Mouse (Mus musculus) embryo, embryonic 11 days (tissue): Measurements from ENCODE around the gene Dera.
A peak's percentile ranks its signal among the peaks of the same experiment; 100 is the strongest.
"Not testable (repeated sequence)": the region's sequence is repeated elsewhere in the genome, so short reads cannot be mapped to it uniquely, and the experiment has no call there.

ENCODE experiments used
- DNase-seq: peaks from one replicate; pipeline ENCODE4 v3.0.0-alpha.2; 2015

The Dera gene

GRCm38 (mm10) chr6:137754056-137754856 is at the start of gene Dera:
Dera (plus strand) TSS chr6:137754546.
- DNase-seq: peak; percentile 91

GRCm38 (mm10) chr6:137706209-137706608 is 48.1 kb upstream of the Dera start:
- DNase-seq: no peak

DNA sequence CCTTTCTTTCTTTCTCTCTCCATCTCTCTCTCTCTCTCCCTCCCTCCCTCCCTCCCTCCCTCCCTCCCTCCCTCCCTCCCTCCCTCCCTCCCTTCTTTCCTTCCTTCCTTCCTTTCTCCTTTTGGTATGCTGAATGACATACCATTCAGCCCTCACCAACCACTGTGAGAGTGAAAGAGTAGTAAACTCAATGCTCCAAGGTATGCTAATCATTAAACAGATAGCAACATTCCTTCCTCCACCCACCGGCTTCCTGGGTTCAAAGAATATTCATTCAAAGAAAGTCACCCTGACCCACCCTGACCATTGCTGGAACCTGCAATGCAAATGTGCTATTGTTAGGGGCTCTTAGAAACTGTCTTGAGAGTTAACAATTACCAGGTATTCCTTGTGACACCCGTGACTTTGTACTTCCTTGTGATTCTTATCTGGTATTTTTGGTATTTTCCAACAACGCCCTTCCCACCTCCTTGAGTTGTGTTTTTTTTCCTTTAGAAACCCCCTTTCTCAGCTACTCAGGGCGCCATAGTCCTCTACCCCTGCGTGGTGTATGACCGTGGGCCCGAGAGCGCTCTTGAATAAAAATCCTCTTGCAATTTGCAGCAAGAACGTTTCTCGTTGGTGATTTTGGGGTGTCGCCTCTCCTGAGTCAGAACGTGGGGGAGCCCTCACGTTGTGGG is 45.5 kb upstream of the Dera start:
- DNase-seq: not testable (repeated sequence)

DNA sequence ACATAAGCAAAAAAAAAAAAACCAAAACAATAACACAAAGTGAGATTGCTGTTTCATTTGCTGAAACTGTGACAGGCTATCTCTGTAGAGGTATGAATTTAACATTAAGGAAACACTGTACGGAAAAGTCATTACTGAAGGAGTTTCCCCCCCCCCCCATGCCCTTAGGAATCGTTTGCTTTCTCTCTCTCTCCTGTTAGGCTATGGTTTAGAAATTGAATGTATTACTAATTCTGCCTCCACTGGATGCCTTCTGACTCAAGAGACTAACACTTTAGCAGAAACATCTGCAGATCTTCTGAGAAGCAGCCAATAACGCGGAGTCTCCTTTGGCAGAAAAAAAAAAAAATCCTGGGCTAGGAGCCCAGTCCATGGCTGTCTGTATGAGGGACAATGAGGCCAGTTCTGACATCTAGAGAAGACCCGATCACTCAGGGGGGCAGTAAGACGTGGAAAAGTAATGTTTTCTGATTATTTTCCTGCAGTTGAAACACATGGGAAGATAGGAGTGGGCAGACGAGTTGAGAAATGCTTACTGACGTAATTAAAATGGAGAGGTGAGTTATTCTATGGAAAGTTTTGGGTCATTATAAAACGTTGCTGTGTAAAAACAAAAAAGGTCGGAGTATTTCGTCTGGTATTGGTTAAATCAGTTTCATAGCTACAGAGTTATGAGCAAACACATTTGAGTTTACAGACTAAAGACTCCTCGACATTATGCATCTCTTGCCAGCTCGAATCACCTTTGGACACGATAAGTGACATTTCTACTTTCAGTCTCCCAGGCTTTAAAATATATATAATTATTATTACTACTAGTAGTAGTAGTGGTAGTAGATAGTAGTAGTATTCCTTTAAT is 43.9 kb upstream of the Dera start:
- DNase-seq: no peak

GRCm38 (mm10) chr6:137712654-137713309 is 41.6 kb upstream of the Dera start:
- peak; percentile 6 for DNase-seq

GRCm38 (mm10) chr6:137713310-137713664 is 41.1 kb upstream of the Dera start:
- no peak for DNase-seq

DNA sequence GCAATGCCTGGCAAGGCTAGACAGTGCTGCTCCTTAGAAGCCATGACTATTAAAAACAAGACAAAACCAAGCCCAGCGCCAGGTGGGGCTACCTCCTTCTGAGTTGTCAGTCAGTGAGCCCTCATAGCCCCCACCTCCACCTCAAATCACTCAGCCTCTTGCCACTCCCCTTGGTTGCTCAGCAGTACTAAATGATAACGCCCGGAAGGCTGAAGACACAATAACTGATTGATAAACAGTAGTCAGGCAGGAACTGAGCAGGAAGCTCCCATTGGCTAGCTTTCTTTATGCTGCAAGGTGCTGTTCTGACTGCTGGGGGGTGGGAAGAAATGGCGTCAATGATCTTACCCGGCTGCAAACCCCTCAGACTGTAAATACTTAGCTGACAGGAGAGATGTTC is 37.5 kb upstream of the Dera start:
- DNase-seq: no peak

GRCm38 (mm10) chr6:137722220-137722931 is 32.0 kb upstream of the Dera start:
- no peak for DNase-seq

DNA sequence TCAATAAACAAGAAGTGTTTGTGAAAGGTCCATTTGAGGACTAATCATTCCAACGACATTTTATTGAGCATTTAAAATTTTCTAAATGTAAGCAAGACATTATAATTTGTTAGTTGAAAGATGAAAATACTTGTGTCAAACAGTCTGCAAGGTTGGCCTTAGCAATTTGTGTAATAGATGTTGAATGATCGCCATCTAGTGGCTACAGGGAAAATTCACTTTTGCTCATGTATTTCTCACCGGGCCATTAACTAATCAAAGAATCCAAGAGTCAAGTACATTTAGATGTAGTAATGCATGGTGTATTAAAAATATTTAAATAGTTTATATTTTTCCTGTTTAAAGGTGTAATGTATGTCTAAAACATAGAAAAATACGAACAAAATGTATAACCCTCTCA is 30.4 kb upstream of the Dera start:
- DNase-seq: peak; percentile 81

DNA sequence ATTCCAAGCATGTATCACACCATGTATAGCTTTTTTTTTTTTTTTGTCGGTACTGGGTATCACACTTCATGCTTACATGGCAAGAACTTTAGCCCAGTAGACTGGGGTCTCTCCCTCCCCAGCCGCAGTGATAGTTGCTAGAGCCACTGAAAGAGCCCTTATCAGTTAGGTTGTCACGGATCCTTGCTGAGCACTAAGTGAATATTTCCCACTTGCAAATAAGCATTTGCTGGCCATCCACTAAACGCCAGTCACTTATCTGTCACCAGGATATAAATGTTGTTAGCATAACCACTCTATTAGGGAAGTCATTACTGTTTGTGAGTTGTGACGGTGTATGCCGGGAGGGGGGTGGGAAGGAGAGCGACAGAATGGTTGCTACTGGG is 19.9 kb upstream of the Dera start:
- DNase-seq: no peak

- peak; percentile 99 for DNase-seq
Measured at GRCm38 (mm10) chr6:137734846-137735609, 19.3 kb upstream of the Dera start, which contains the start of gene Strap. Strap (plus strand) TSS chr6:137735078.

GRCm38 (mm10) chr6:137735671-137736238 is 18.6 kb upstream of the Dera start:
- peak; percentile 11 for DNase-seq

DNA sequence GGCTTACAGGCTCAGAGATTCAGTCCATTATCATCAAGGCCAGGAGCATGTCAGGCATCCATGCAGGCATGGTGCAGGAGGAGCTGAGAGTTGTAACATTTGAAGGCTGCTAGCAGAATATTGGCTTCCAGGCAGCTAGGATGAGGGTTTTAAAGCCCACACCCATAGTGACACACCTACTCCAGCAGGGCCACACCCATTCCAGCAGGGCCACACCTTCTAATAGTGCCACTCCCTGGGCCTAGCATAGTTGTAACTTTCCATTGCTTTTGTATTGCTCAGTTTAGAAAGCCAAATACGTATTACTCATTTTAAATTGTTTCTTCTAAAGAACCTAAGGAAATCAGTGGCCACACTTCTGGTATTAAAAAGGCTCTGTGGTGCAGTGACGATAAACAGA is 13.4 kb upstream of the Dera start:
- DNase-seq: no peak

DNA sequence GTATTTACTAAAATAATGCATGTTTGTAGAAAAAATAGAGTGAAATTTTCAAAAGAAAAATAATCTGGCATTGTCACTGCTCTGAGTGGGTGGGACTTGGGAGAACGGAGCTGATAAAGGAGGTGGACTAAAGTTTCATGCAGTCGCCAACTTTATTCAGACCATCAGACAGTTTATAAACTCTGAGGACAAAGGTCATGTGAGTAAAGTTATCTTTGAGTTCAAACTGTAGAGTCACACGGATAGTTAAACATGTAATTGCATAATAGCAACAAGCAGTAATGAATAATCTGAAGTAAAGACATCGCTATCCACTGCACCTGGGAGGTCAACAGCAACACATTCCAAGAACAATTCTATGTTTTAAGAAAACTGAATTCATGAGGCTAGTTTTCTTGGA is 9.6 kb upstream of the Dera start:
- DNase-seq: no peak

DNA sequence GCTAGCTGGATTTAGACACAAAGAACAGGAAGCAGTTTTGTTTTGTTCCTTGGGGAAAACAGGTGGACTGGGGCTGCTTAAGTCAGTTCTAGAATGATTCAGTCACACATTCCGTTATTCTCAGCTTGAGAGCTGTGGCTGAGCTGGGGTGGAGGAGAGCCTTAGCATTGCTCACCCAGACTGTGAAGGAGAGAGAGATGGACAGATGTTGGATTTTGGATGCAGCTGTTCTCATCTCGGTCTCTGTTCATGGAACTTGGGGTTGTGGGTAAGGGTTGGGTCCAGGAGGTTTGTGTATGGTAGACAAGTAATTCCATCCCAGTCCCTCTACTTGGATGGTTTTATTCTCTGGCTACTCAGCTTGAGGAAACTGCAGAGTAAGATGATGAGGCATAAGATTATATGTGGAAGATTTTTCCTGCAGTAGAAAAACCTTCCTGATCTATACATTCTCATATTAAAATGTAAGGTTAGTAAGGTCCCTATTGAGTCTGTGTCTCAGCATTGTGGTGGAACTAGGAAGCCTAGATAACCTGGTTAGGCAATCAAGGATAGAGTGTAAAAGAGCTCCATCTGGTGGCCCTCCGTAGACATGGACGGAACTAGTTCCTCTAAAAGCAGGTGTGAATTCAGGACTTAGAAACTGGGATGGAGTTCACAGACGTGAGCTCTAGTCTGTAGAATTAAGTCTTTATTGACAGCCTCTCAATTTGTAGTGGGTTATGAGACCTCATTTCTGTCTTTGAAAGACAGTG is 7.0 kb upstream of the Dera start:
- peak; percentile 26 for DNase-seq

DNA sequence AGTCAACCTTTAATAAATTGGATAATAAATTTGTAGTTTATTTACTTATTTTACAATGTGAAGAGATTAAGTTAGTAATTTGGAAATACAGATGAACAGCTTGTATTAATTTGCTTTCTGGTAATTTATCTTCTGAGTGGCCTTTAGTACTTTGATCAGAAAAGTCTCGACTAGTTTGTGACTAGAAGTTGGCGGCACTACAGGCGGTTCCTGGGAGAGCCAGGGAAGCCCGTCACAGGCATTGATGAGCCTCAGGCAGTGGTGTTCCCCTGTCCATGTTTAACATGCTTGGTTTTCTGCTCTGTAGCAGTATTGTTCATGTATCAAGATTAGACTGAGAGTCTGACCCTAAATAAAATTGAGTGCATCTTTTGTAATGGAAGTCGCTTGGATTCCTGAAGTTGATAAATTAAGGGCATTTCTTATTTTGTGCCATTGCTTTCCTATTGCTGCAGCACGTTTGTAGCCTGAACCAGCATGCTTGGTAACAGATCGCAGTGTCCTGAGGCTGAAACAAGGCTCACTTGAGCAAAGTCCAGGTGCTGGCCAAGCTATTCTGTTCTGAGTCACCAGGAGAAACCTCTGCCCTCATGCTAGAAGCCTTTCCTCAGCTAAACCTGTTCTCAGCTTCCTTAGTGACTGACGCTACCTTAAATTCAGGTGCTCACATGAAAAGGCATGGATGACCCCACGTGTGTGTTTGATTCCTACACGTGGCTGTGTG is 2.6 kb upstream of the Dera start:
- no peak for DNase-seq

DNA sequence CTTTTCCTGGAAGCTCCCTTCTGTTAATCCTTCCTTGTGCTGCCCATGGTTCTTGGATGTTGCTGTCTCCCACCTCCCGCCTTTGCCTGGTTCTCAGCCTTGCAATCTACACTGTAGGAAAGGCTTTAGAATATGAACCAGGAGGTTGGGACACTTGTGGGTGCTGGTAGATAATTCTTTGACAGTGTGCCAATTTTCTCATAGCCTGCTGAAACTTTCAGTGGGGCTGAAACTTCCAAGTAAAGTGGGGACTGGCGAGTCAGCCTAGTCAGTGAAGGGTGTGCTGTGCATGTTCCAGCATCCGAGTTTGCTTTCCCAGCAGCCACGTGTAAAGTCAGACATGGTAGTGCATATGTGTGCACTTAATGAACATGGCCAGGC is 2.1 kb upstream of the Dera start:
- no peak for DNase-seq

GRCm38 (mm10) chr6:137754857-137755232 is 499 bp downstream of the Dera start:
- no peak for DNase-seq

- DNase-seq: no peak
Measured at GRCm38 (mm10) chr6:137756310-137756709, 2.0 kb downstream of the Dera start.

GRCm38 (mm10) chr6:137757891-137758290 is 3.5 kb downstream of the Dera start:
- DNase-seq: no peak
